Mouse (Mus musculus) right cerebral cortex, postnatal 25 days (tissue): ENCODE results near the gene Hdac11.
A peak's percentile ranks its signal among the peaks of the same experiment; 100 is the strongest.

Source experiments
- DNase-seq: peaks from one replicate; pipeline ENCODE4 v3.0.0; 2022

The Hdac11 gene

GRCm38 (mm10) chr6:91172381-91172780, 15.9 kb downstream of the Hdac11 start:
- no peak for DNase-seq

GRCm38 (mm10) chr6:91173221-91173880, 16.9 kb downstream of the Hdac11 start:
- peak; percentile 65 for DNase-seq

DNA sequence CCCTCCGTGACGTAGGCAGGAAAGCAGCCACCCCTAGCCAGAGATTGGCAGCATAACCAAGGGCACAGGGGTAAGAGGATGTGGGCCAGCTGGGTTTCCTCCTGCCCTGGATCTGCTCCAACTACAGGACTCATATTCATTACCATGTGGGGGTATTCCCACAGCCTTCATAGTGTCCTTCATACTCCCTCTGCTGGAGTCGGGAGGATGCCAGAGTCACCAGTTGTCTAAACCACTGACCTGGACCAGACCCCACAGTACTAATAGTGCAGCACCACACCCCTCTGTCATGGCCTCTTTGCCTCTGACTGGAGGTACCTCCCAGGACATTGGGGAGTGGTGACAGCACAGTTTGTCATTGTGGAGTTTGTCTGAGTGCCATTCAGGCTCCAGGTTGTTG, 17.7 kb downstream of the Hdac11 start:
- no peak for DNase-seq

DNA sequence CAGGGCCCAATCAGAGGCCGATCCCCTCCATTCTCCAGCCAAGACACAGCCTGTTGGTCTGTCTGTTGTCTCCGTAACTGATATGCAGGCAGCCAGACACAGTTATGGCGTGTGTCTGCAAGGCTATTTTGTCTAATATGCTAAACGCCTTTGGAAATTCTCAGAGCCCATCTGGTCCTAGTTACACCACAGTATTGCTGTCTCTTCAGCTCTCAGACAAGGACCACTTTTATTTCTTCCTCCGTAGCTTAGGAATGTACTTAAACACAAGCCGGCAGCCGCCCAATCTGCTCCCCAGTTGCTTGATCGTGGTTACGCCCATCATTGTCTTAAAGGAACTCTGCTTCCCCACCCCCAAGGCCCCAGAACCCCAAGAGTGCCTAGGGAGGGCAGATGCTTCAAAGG, 24.3 kb downstream of the Hdac11 start:
- DNase-seq: no peak

GRCm38 (mm10) chr6:91181320-91181719, 24.9 kb downstream of the Hdac11 start:
- DNase-seq: no peak

- no peak for DNase-seq
These were observed 25.6 kb downstream of the Hdac11 start for GRCm38 (mm10) chr6:91182075-91182490.

GRCm38 (mm10) chr6:91183041-91183440, 26.6 kb downstream of the Hdac11 start:
- no peak for DNase-seq

DNA sequence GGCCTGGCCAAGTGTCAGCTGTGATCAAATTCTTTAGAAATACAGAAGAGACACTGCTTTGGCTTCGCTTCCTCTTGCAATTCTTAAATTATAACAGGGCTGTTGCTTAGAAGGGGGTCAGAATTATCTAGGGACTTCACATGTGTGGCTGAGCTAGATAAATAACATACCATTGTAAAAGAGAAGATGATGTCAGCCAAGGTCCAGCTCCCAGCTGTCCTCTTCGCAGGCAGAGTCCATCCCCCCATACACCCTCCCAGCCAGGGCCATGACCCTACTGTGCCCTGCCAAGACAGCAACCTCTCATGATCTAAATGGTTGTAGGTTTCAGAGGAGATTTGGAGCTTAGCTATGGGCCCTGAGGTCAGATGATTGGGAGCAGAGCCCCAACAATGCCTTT, 27.5 kb downstream of the Hdac11 start:
- no peak for DNase-seq

GRCm38 (mm10) chr6:91184776-91185175, 28.3 kb downstream of the Hdac11 start:
- DNase-seq: no peak

- no peak for DNase-seq
These were observed 29.0 kb downstream of the Hdac11 start for GRCm38 (mm10) chr6:91185502-91185901.

DNA sequence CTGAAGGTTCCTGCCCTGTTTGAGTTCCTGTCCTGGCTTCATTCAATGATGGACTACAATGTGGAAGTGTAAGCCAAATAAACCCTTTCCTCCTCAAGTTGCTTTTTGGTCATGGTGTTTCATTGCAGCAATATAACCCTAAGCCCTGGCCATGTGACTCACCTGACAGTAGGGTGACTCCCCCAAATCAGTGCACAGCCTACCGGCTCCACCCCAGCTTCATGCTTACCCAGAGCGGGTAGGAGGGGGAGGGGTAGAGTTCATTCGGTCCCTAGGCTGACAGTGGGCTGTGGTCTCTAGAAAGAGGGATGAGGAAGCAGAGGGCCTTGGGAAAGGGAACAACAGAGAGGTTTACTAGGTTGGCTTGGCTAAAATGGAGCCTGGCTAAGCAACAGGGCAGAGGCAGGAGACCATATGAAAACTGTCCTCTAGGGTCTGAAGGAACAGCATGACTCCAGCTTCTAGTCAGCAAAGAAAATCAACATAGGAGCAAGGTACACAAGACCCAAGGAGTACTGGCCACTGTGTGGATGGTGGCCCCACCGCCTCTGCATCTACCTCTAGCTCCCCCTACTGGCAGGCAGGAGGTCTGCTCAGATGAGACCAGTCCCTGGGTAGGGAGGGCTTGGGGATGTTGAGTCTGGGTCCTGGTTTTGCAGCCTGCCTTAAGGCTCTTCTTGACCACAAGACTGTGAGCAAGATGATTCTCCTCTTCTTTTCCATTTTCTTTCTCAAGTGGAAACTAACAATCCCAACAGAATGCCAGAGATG, 29.9 kb downstream of the Hdac11 start:
- no peak for DNase-seq

- DNase-seq: no peak
These were observed 30.5 kb downstream of the Hdac11 start for GRCm38 (mm10) chr6:91186934-91187333.

DNA sequence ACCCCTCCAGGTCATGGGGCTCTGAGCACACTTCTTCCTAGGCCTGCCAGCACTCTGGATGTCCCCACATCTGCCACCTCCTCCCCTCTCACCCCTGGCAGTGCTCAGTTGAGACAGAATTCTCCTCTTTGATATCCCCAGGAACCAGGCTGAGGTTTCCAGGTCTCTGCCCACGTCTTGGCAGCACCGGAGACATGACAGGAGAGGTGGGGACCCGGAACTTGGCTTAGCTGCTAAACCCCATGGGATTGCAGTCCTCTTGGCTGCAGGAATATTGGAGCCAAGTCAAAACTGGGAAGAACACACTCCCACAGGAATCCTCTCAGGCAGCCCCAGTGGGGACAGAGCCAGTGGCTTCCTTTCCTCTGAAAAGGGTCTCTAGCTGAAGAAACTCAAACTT, 31.4 kb downstream of the Hdac11 start:
- DNase-seq: no peak

DNA sequence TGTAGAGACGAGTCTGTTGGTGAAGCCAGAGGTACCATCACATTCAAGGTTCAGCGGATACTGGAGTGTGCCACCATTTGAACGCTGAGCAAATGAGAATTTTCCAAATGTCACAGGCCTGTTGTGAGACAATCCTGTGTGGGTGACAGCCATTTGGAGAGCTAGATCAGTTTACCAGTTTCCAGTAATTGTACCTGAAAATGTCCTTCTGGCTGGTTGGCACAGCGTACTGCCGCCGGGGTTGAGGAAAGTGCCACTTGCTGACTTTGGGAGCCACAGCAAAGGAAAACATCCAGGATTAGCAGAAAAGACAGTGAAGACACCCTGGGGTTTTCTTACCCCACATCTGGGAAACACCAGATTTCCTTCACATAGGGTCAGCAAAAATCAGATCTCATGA, 33.5 kb downstream of the Hdac11 start:
- no peak for DNase-seq

GRCm38 (mm10) chr6:91191465-91191864, 35.0 kb downstream of the Hdac11 start:
- DNase-seq: no peak

DNA sequence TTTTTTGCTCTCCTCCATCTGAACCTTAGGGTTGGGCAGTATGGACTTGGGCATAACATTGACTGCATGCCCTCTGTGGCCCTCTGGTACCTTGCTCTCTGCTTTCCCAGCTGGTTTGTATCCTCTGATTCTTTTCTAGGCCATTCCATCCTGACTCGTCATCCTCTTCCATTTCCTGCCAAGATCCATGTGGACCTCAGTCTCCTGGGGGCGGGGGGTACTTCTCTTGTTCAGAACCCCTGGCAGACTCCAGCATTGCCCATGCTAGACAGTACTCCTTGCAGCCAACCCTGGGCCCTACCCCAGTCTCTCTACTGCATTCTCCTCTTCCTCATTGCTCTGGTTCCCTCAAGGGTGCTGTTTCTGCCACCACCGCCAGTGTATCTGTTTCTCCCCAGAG, 36.0 kb downstream of the Hdac11 start:
- DNase-seq: no peak

- no peak for DNase-seq
These were observed 36.5 kb downstream of the Hdac11 start for GRCm38 (mm10) chr6:91192851-91193545.

DNA sequence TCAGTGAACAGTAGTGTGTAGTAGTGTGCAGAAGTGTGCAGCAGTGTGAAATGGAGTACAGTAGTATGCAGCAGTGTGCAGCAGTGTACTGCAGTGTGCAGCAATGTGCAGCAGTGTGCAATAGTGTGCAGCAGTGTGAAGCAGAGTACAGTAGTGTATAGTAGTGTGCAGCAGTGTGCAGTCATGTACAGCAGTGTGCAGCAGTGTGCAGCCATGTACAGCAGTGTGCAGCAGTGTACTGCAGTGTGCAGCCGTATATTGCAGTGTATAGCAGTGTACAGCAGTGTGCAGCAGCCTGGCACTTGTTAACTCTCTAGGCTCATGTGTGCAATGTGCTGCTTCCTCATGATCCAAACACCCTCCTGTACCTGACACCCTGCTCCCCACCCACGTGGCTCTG, 42.0 kb downstream of the Hdac11 start:
- DNase-seq: no peak

GRCm38 (mm10) chr6:91200429-91201188, 44.1 kb downstream of the Hdac11 start:
- DNase-seq: peak; percentile 36

GRCm38 (mm10) chr6:91201881-91202341, 45.4 kb downstream of the Hdac11 start:
- no peak for DNase-seq

- DNase-seq: no peak
These were observed 46.1 kb downstream of the Hdac11 start for GRCm38 (mm10) chr6:91202571-91202970.

- no peak for DNase-seq
These were observed 48.9 kb downstream of the Hdac11 start for GRCm38 (mm10) chr6:91205346-91205745.

DNA sequence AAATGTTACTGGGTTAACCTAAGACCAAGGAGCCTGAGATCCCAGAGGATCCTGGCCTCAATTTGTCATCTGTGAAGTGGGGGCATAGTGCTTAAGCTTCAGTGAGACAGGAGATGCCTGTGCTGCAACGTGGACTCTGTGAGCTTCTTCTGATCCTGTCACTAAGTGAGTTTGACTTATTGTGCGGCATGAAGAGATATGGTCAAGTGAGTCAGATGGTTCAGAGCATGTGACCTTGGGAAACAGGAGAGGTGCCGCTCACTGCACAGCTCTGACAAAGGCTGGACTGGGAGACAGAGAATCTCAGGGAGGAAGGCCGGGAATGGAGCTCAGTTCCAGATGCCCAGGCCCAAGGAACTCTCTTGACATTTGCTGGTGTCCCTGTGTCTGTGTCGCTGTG, 49.3 kb downstream of the Hdac11 start:
- DNase-seq: no peak
